Mouse (Mus musculus): ENCODE measurements around the gene Atp2b2. TPM values are rescaled to one million over a fixed set of nuclear protein-coding genes. Genes with fewer than 3 reads are reported as not detected.

The Atp2b2 gene
- total and polyA plus RNA-seq, 2 experiments: 1.0 to 1.1 TPM

GRCm38 (mm10) chr6:113787459-113787968 lies 254.9 kb downstream of the Atp2b2 start:
- no peak for DNase-seq (ENCODE audit: extremely low read depth, low read depth, low spot score)
- Histone ChIP-seq H3K4me1 (ENCODE audit: control insufficient read depth, insufficient read depth, low read length) (peaks cover 2% of the 10 kb centered on the region; the same call in 1 of the 2 replicates), H3K9ac (ENCODE audit: low read depth, low read length) (no peak overlapping the region), H3K27me3 (ENCODE audit: control insufficient read depth, insufficient read depth, low read length) (no peaks in the 10 kb centered on the region), H3K4me3 (ENCODE audit: insufficient read depth, low read depth, low read length) (no peak overlapping the region), H3K27ac (replicated peaks; ENCODE audit: insufficient read depth, low read depth, low read length) (no peak overlapping the region), H3K36me3 (ENCODE audit: control insufficient read depth, insufficient read depth, low read length) (no peaks in the 10 kb centered on the region), H3K79me2 (ENCODE audit: control insufficient read depth, insufficient read depth, low read length) (no peaks in the 10 kb centered on the region)
- WGBS: 71% methylated on average over 6 of the region's 6 CpGs
- TF ChIP-seq CTCF (IDR thresholded peaks at IDR 0.05; ENCODE audit: low read depth, low read length) (no peak), POLR2A (IDR thresholded peaks at IDR 0.05; ENCODE audit: extremely low read depth, insufficient read depth, low read length) (no peak)

GRCm38 (mm10) chr6:113785658-113786057 lies 256.8 kb downstream of the Atp2b2 start:
- TF ChIP-seq CTCF (IDR thresholded peaks at IDR 0.05; ENCODE audit: low read depth, low read length): no peak
- TF ChIP-seq POLR2A (IDR thresholded peaks at IDR 0.05; ENCODE audit: extremely low read depth, insufficient read depth, low read length): no peak
- DNase-seq (ENCODE audit: extremely low read depth, low read depth, low spot score): no peak
- no peaks in the 10 kb centered on the region for H3K79me2 ChIP-seq (ENCODE audit: control insufficient read depth, insufficient read depth, low read length)
- H3K4me1 ChIP-seq (ENCODE audit: control insufficient read depth, insufficient read depth, low read length): no peaks in the 10 kb centered on the region
- no peaks in the 10 kb centered on the region for H3K36me3 ChIP-seq (ENCODE audit: control insufficient read depth, insufficient read depth, low read length)
- no peak overlapping the region for H3K9ac ChIP-seq (ENCODE audit: low read depth, low read length)
- no peaks in the 10 kb centered on the region for H3K27me3 ChIP-seq (ENCODE audit: control insufficient read depth, insufficient read depth, low read length)
- H3K4me3 ChIP-seq (ENCODE audit: insufficient read depth, low read depth, low read length): no peak overlapping the region
- 88% methylated on average over 7 of the region's 7 CpGs for WGBS
- H3K27ac ChIP-seq (replicated peaks; ENCODE audit: insufficient read depth, low read depth, low read length): no peak overlapping the region

GRCm38 (mm10) chr6:113778229-113778753 lies 264.1 kb downstream of the Atp2b2 start:
- no peaks in the 10 kb centered on the region for H3K79me2 ChIP-seq (ENCODE audit: control insufficient read depth, insufficient read depth, low read length)
- DNase-seq (ENCODE audit: extremely low read depth, low read depth, low spot score): no peak
- WGBS: 80% methylated on average over 7 of the region's 7 CpGs
- H3K27me3 ChIP-seq (ENCODE audit: control insufficient read depth, insufficient read depth, low read length): no peaks in the 10 kb centered on the region
- H3K4me1 ChIP-seq (ENCODE audit: control insufficient read depth, insufficient read depth, low read length): no peaks in the 10 kb centered on the region
- H3K36me3 ChIP-seq (ENCODE audit: control insufficient read depth, insufficient read depth, low read length): no peaks in the 10 kb centered on the region
- no peak overlapping the region for H3K9ac ChIP-seq (ENCODE audit: low read depth, low read length)
- no peak overlapping the region for H3K4me3 ChIP-seq (ENCODE audit: insufficient read depth, low read depth, low read length)
- TF ChIP-seq CTCF (IDR thresholded peaks at IDR 0.05; ENCODE audit: low read depth, low read length) (no peak), POLR2A (IDR thresholded peaks at IDR 0.05; ENCODE audit: extremely low read depth, insufficient read depth, low read length) (no peak)
- H3K27ac ChIP-seq (replicated peaks; ENCODE audit: insufficient read depth, low read depth, low read length): no peak overlapping the region

- WGBS: 85% methylated on average over 11 of the region's 11 CpGs
- H3K4me1 ChIP-seq (ENCODE audit: control insufficient read depth, insufficient read depth, low read length): no peaks in the 10 kb centered on the region
- H3K27me3 ChIP-seq (ENCODE audit: control insufficient read depth, insufficient read depth, low read length): no peaks in the 10 kb centered on the region
- no peak overlapping the region for H3K27ac ChIP-seq (replicated peaks; ENCODE audit: insufficient read depth, low read depth, low read length)
- no peaks in the 10 kb centered on the region for H3K79me2 ChIP-seq (ENCODE audit: control insufficient read depth, insufficient read depth, low read length)
- H3K4me3 ChIP-seq (ENCODE audit: insufficient read depth, low read depth, low read length): no peak overlapping the region
- no peak for DNase-seq (ENCODE audit: extremely low read depth, low read depth, low spot score)
- no peak overlapping the region for H3K9ac ChIP-seq (ENCODE audit: low read depth, low read length)
- H3K36me3 ChIP-seq (ENCODE audit: control insufficient read depth, insufficient read depth, low read length): no peaks in the 10 kb centered on the region
- TF ChIP-seq POLR2A (IDR thresholded peaks at IDR 0.05; ENCODE audit: extremely low read depth, insufficient read depth, low read length) (no peak), CTCF (IDR thresholded peaks at IDR 0.05; ENCODE audit: low read depth, low read length) (no peak)
Observed at GRCm38 (mm10) chr6:113768804-113769203, 273.6 kb downstream of the Atp2b2 start.

GRCm38 (mm10) chr6:113761644-113762043 lies 280.8 kb downstream of the Atp2b2 start:
- no peaks in the 10 kb centered on the region for H3K4me1 ChIP-seq (ENCODE audit: control insufficient read depth, insufficient read depth, low read length)
- H3K4me3 ChIP-seq (ENCODE audit: insufficient read depth, low read depth, low read length): no peak overlapping the region
- H3K36me3 ChIP-seq (ENCODE audit: control insufficient read depth, insufficient read depth, low read length): no peaks in the 10 kb centered on the region
- 33% methylated on average over 7 of the region's 7 CpGs for WGBS
- TF ChIP-seq CTCF (IDR thresholded peaks at IDR 0.05; ENCODE audit: low read depth, low read length) (peak; percentile 75), POLR2A (IDR thresholded peaks at IDR 0.05; ENCODE audit: extremely low read depth, insufficient read depth, low read length) (no peak)
- H3K9ac ChIP-seq (ENCODE audit: low read depth, low read length): no peak overlapping the region
- DNase-seq (ENCODE audit: extremely low read depth, low read depth, low spot score): peak; percentile 66
- H3K27ac ChIP-seq (replicated peaks; ENCODE audit: insufficient read depth, low read depth, low read length): no peak overlapping the region
- no peaks in the 10 kb centered on the region for H3K27me3 ChIP-seq (ENCODE audit: control insufficient read depth, insufficient read depth, low read length)
- no peaks in the 10 kb centered on the region for H3K79me2 ChIP-seq (ENCODE audit: control insufficient read depth, insufficient read depth, low read length)

GRCm38 (mm10) chr6:113749119-113749685 lies 293.2 kb downstream of the Atp2b2 start:
- Histone ChIP-seq H3K79me2 (ENCODE audit: control insufficient read depth, insufficient read depth, low read length) (no peaks in the 10 kb centered on the region), H3K4me1 (ENCODE audit: control insufficient read depth, insufficient read depth, low read length) (no peaks in the 10 kb centered on the region), H3K36me3 (ENCODE audit: control insufficient read depth, insufficient read depth, low read length) (peaks cover 2% of the 10 kb centered on the region; the same call in 1 of the 2 replicates), H3K27me3 (ENCODE audit: control insufficient read depth, insufficient read depth, low read length) (no peaks in the 10 kb centered on the region), H3K27ac (replicated peaks; ENCODE audit: insufficient read depth, low read depth, low read length) (no peak overlapping the region), H3K9ac (ENCODE audit: low read depth, low read length) (no peak overlapping the region), H3K4me3 (ENCODE audit: insufficient read depth, low read depth, low read length) (peak overlapping the region; percentile 18; the same call in 1 of the 2 replicates)
- no peak for TF ChIP-seq CTCF (IDR thresholded peaks at IDR 0.05; ENCODE audit: low read depth, low read length)
- TF ChIP-seq POLR2A (IDR thresholded peaks at IDR 0.05; ENCODE audit: extremely low read depth, insufficient read depth, low read length): no peak
- WGBS: 83% methylated on average over 17 of the region's 17 CpGs
- no peak for DNase-seq (ENCODE audit: extremely low read depth, low read depth, low spot score)
